Mouse (Mus musculus) MEL (cell line): ENCODE results near the gene Usp15. TPM values are rescaled to one million over a fixed set of nuclear protein-coding genes. Genes with fewer than 3 reads are reported as not detected.

Experiments used
- DNase-seq: peaks from one replicate; pipeline ENCODE4 v3.0.0; 2011; ENCODE audit warnings: low read depth, low spot score
- H3K27ac ChIP-seq: 2 replicates; pipeline ENCODE4 v1.5.1; 2012; ENCODE audit warnings: low read depth, mild to moderate bottlenecking, control low read depth, low read length, moderate library complexity; ENCODE audit not compliant: control insufficient read depth
- H3K27me3 ChIP-seq, 2 experiments: fragments of 150-350 bp in 1 of 2; sonication (generic) in 1 of 2; 2 replicates each; pipeline ENCODE4 v1.6.1; 2012; ENCODE audit warnings: low read length in 2 of 2, mild to moderate bottlenecking in 2 of 2, improper control_type of control experiment in 1 of 2, moderate library complexity in 1 of 2; ENCODE audit not compliant: insufficient read depth in 2 of 2, control insufficient read depth in 1 of 2
- H3K36me3 ChIP-seq, 2 experiments: 2 replicates each; pipeline ENCODE4 v1.6.1; 2012 to 2014; ENCODE audit warnings: low read length in 2 of 2, improper control_type of control experiment in 1 of 2, inconsistent platforms in 1 of 2, mild to moderate bottlenecking in 1 of 2; ENCODE audit not compliant: insufficient read depth in 2 of 2, control insufficient read depth in 1 of 2
- H3K4me1 ChIP-seq, 2 experiments: fragments of 150-350 bp in 1 of 2; sonication (generic) in 1 of 2; 2 replicates each; pipeline ENCODE4 v1.6.1; 2012; ENCODE audit warnings: low read length in 2 of 2, improper control_type of control experiment in 1 of 2, mild to moderate bottlenecking in 1 of 2; ENCODE audit not compliant: insufficient read depth in 2 of 2, control insufficient read depth in 1 of 2
- H3K4me3 ChIP-seq, 2 experiments: fragments of 150-350 bp in 1 of 2; sonication (generic) in 1 of 2; 2 replicates each; pipeline ENCODE4 v1.5.1; 2012; ENCODE audit warnings: low read depth in 2 of 2, low read length in 2 of 2, mild to moderate bottlenecking in 2 of 2, moderate library complexity in 2 of 2, control low read depth in 1 of 2, improper control_type of control experiment in 1 of 2; ENCODE audit not compliant: control insufficient read depth in 1 of 2, insufficient read depth in 1 of 2
- H3K79me2 ChIP-seq: 2 replicates; pipeline ENCODE4 v1.6.1; 2012; ENCODE audit warnings: mild to moderate bottlenecking, low read length, moderate library complexity; ENCODE audit not compliant: control insufficient read depth, poor library complexity, insufficient read depth
- H3K9ac ChIP-seq: 2 replicates; pipeline ENCODE4 v1.6.1; 2012; ENCODE audit warnings: low read depth, mild to moderate bottlenecking, control low read depth, low read length, moderate library complexity; ENCODE audit not compliant: control insufficient read depth, poor library complexity, severe bottlenecking
- H3K9me3 ChIP-seq: fragments of 150-350 bp; sonication (generic); replicated peaks from 2 replicates; pipeline ENCODE4 v1.6.1; 2012; ENCODE audit warnings: mild to moderate bottlenecking, low read length, improper control_type of control experiment, moderate library complexity; ENCODE audit not compliant: insufficient read depth
- BHLHE40 ChIP-seq: IDR thresholded peaks from 2 replicates; pipeline ENCODE4 v1.6.1; 2012; ENCODE audit warnings: low read depth, mild to moderate bottlenecking, inconsistent platforms, low read length, improper control_type of control experiment, borderline replicate concordance
- CHD2 ChIP-seq: IDR thresholded peaks from 2 replicates; pipeline ENCODE4 v1.6.1; 2011; ENCODE audit warnings: low read length, improper control_type of control experiment
- CTCF ChIP-seq, 3 experiments: IDR thresholded peaks in 2 of 3; conservative IDR thresholded peaks in 1 of 3; 2 replicates each; pipeline ENCODE4 v1.5.1; 2011 to 2012; ENCODE audit warnings: low read length in 3 of 3, low read depth in 2 of 3, mild to moderate bottlenecking in 2 of 3, improper control_type of control experiment in 1 of 3, inconsistent platforms in 1 of 3, mixed read lengths in 1 of 3, moderate library complexity in 1 of 3; ENCODE audit not compliant: control insufficient read depth in 1 of 3, insufficient read depth in 1 of 3, poor library complexity in 1 of 3, severe bottlenecking in 1 of 3
- E2F4 ChIP-seq: IDR thresholded peaks from 2 replicates; pipeline ENCODE4 v1.6.1; 2011; ENCODE audit warnings: low read depth, low read length, improper control_type of control experiment, borderline replicate concordance
- ELF1 ChIP-seq: IDR thresholded peaks from 2 replicates; pipeline ENCODE4 v1.6.1; 2014; ENCODE audit warnings: low read depth, mild to moderate bottlenecking, inconsistent platforms, low read length, improper control_type of control experiment, moderate library complexity
- ETS1 ChIP-seq: IDR thresholded peaks from 2 replicates; pipeline ENCODE4 v1.6.1; 2012; ENCODE audit warnings: low read depth, mild to moderate bottlenecking, inconsistent platforms, low read length, improper control_type of control experiment, moderate library complexity
- GABPA ChIP-seq: IDR thresholded peaks from 2 replicates; pipeline ENCODE4 v1.6.1; 2012; ENCODE audit warnings: low read depth, mild to moderate bottlenecking, inconsistent platforms, low read length, improper control_type of control experiment, moderate library complexity
- GATA1 ChIP-seq: IDR thresholded peaks from 2 replicates; pipeline ENCODE4 v1.6.1; 2011; ENCODE audit warnings: low read depth, low read length, improper control_type of control experiment
- HCFC1 ChIP-seq: IDR thresholded peaks from 2 replicates; pipeline ENCODE4 v1.6.1; 2012; ENCODE audit warnings: low read depth, mild to moderate bottlenecking, inconsistent platforms, low read length, improper control_type of control experiment, moderate library complexity
- JUND ChIP-seq: IDR thresholded peaks from 2 replicates; pipeline ENCODE4 v1.6.1; 2011; ENCODE audit warnings: low read depth, mild to moderate bottlenecking, improper control_type of control experiment, low read length
- MAX ChIP-seq: IDR thresholded peaks from 2 replicates; pipeline ENCODE4 v1.6.1; 2011; ENCODE audit warnings: low read length, improper control_type of control experiment
- MEF2A ChIP-seq: IDR thresholded peaks from 2 replicates; pipeline ENCODE4 v1.6.1; 2014; ENCODE audit warnings: low read depth, mild to moderate bottlenecking, inconsistent platforms, low read length, improper control_type of control experiment; ENCODE audit not compliant: poor library complexity, insufficient replicate concordance, severe bottlenecking; ENCODE audit errors: extremely low read depth
- MXI1 ChIP-seq: IDR thresholded peaks from 2 replicates; pipeline ENCODE4 v1.6.1; 2011; ENCODE audit warnings: mild to moderate bottlenecking, low read depth, low read length, improper control_type of control experiment
- MYC ChIP-seq: IDR thresholded peaks from 2 replicates; pipeline ENCODE4 v1.6.1; 2011; ENCODE audit warnings: low read depth, mild to moderate bottlenecking, low read length, improper control_type of control experiment, moderate library complexity
- NELFE ChIP-seq: IDR thresholded peaks from 2 replicates; pipeline ENCODE4 v1.6.1; 2011; ENCODE audit warnings: low read depth, low read length, improper control_type of control experiment
- NRF1 ChIP-seq: IDR thresholded peaks from 2 replicates; pipeline ENCODE4 v1.6.1; 2014; ENCODE audit warnings: low read depth, mild to moderate bottlenecking, inconsistent platforms, low read length, improper control_type of control experiment, moderate library complexity; ENCODE audit not compliant: poor library complexity, insufficient read depth, severe bottlenecking
- POLR2A ChIP-seq, 2 experiments: IDR thresholded peaks; 2 replicates each; pipeline ENCODE4 v1.6.1; 2011 to 2012; ENCODE audit warnings: low read length in 2 of 2, mild to moderate bottlenecking in 2 of 2, control low read depth in 1 of 2, improper control_type of control experiment in 1 of 2, low read depth in 1 of 2, moderate library complexity in 1 of 2; ENCODE audit not compliant: control insufficient read depth in 1 of 2, insufficient read depth in 1 of 2, poor library complexity in 1 of 2
- POLR2AphosphoS2 ChIP-seq: IDR thresholded peaks from 2 replicates; pipeline ENCODE4 v1.6.1; 2011; ENCODE audit warnings: low read length, improper control_type of control experiment
- RAD21 ChIP-seq: IDR thresholded peaks from 2 replicates; pipeline ENCODE4 v1.6.1; 2011; ENCODE audit warnings: mild to moderate bottlenecking, low read depth, low read length, improper control_type of control experiment
- RCOR1 ChIP-seq: IDR thresholded peaks from 2 replicates; pipeline ENCODE4 v1.6.1; 2012; ENCODE audit warnings: low read depth, mild to moderate bottlenecking, inconsistent platforms, low read length, improper control_type of control experiment
- SIN3A ChIP-seq: IDR thresholded peaks from 2 replicates; pipeline ENCODE4 v1.6.1; 2012; ENCODE audit warnings: low read length, improper control_type of control experiment, inconsistent platforms
- TBP ChIP-seq: IDR thresholded peaks from 2 replicates; pipeline ENCODE4 v1.8.0; 2011; ENCODE audit warnings: low read depth, low read length, improper control_type of control experiment
- UBTF ChIP-seq: IDR thresholded peaks from 2 replicates; pipeline ENCODE4 v1.6.1; 2012; ENCODE audit warnings: low read depth, mild to moderate bottlenecking, inconsistent platforms, low read length, improper control_type of control experiment, moderate library complexity, borderline replicate concordance; ENCODE audit not compliant: insufficient read depth
- ZC3H11A ChIP-seq: IDR thresholded peaks from 2 replicates; pipeline ENCODE4 v1.6.1; 2012; ENCODE audit warnings: low read depth, mild to moderate bottlenecking, inconsistent platforms, low read length, improper control_type of control experiment
- ZMIZ1 ChIP-seq: IDR thresholded peaks from 2 replicates; pipeline ENCODE4 v1.6.1; 2012; ENCODE audit warnings: low read depth, mild to moderate bottlenecking, inconsistent platforms, low read length, improper control_type of control experiment, moderate library complexity
- ZNF384 ChIP-seq: IDR thresholded peaks from 2 replicates; pipeline ENCODE4 v1.6.1; 2012; ENCODE audit warnings: low read depth, mild to moderate bottlenecking, inconsistent platforms, low read length, improper control_type of control experiment
- polyA plus RNA-seq, 2 experiments: library from polyadenylated mRNA; stranded (reverse) in 1 of 2; unstranded in 1 of 2; fragments of >175 nt in 1 of 2; fragments of >200 nt in 1 of 2; gene quantifications; 2 replicates each; pipeline versions ENCODE4 v1.2.1 to v1.2.4; 2012; ENCODE audit warnings: low replicate concordance in 2 of 2, low read depth in 1 of 2; ENCODE audit not compliant: insufficient read length in 2 of 2, insufficient read depth in 1 of 2, missing spikeins in 1 of 2
- total RNA-seq: library from RNA; depleted of rRNA; stranded (reverse); fragments of 300-350 nt; gene quantifications from 2 replicates; pipeline ENCODE4 v1.2.3, GENCODE M21; 2012

The Usp15 gene
- total and polyA plus RNA-seq, 3 experiments = 98.2 to 150 (median 117) TPM

GRCm38 (mm10) chr10:123182391-123182790, 14.4 kb downstream of the Usp15 start:
- H3K4me1 ChIP-seq = peaks cover 19% of the 10 kb centered on the region in 2 experiments
- peaks cover 27 to 29% of the 10 kb centered on the region in 2 experiments for H3K36me3 ChIP-seq
- no peak overlapping the region for H3K9ac ChIP-seq
- 0 out of 2 replicates have a peak overlapping the region, but pooled peaks have one; percentile 19 for H3K27ac ChIP-seq
- no peak overlapping the region for H3K4me3 ChIP-seq
- no peaks in the 10 kb centered on the region for H3K9me3 ChIP-seq
- DNase-seq = peak; percentile 52
- TF ChIP-seq MYC (no peak), TBP (0 out of 2 replicates have a peak, but pooled peaks have one; percentile 31), ZC3H11A (no peak), ELF1 (no peak), POLR2AphosphoS2 (no peak)
- H3K27me3 ChIP-seq = no peaks in the 10 kb centered on the region
- peaks cover 42% of the 10 kb centered on the region for H3K79me2 ChIP-seq

DNA sequence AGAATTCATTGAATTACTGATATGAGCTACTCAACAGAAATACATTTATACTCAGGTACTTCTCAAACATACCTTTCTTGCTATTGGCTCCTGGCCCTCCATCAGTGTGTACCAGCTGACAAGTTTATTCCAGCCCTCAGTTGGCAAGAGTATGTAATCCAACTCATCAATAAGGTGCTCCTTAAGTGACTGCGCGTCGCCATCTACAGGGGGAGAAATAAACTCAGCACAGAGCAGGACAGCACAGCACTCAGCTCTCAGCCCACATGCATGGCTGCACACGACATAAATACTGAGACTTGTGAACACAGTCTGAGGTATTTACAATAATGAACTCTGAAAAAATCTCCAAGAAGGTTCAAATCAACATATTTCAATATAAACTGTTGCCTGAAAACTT, 21.0 kb downstream of the Usp15 start:
- H3K27me3 ChIP-seq = no peaks in the 10 kb centered on the region
- no peak overlapping the region for H3K4me3 ChIP-seq
- TF ChIP-seq CTCF (IDR thresholded peaks at IDR 0.05 in 2 of 3, conservative IDR thresholded peaks at IDR 0.05 in 1 of 3; ENCODE audit: control insufficient read depth in 1 of 3, insufficient read depth in 1 of 3, low read depth in 2 of 3, low read length in 3 of 3, poor library complexity in 1 of 3, severe bottlenecking in 1 of 3) = peak; percentile 38 to 47 (median 38)
- TF ChIP-seq RAD21 = peak; percentile 3
- no peak for TF ChIP-seq MXI1
- TF ChIP-seq ZC3H11A = no peak
- no peak for TF ChIP-seq ETS1
- no peak for TF ChIP-seq CHD2
- no peak for TF ChIP-seq HCFC1
- H3K9me3 ChIP-seq = no peaks in the 10 kb centered on the region
- H3K9ac ChIP-seq = no peak overlapping the region
- no peak overlapping the region for H3K27ac ChIP-seq
- H3K79me2 ChIP-seq = peaks cover 4% of the 10 kb centered on the region; the same call in 1 of the 2 replicates
- no peaks in the 10 kb centered on the region for H3K4me1 ChIP-seq
- H3K36me3 ChIP-seq = peaks cover 0 to 54% of the 10 kb centered on the region in 2 experiments; a peak in 3 of 4 replicates
- DNase-seq = peak; percentile 54

DNA sequence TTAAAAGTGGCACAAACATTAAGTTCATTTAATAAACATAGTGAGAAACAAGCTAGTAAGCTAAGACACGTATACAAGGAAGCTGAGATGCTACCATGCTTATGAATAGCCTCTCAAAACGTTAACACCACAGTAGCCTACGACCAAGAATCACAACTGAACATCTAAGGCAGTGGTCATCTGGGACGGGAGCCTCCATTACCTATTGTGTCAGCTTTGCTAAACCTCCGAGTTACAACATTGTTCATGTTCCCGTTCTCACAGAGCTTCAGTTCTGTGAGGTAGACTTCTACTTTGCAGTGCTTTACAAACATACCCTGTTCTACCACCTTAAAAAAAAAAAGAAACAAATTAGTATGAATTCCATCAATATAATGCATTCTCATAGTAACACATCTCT, 25.9 kb downstream of the Usp15 start:
- DNase-seq = no peak
- no peaks in the 10 kb centered on the region for H3K9me3 ChIP-seq
- H3K27me3 ChIP-seq = no peaks in the 10 kb centered on the region
- TF ChIP-seq BHLHE40 (no peak), POLR2AphosphoS2 (no peak), CTCF (IDR thresholded peaks at IDR 0.05 in 2 of 3, conservative IDR thresholded peaks at IDR 0.05 in 1 of 3; ENCODE audit: control insufficient read depth in 1 of 3, insufficient read depth in 1 of 3, low read depth in 2 of 3, low read length in 3 of 3, poor library complexity in 1 of 3, severe bottlenecking in 1 of 3) (no peak), GATA1 (no peak), UBTF (no peak), ZC3H11A (no peak), JUND (no peak), RCOR1 (no peak), NRF1 (no peak), MEF2A (no peak), MAX (no peak), E2F4 (no peak), ZNF384 (no peak), GABPA (no peak), POLR2A (IDR thresholded peaks at IDR 0.05; ENCODE audit: control insufficient read depth in 1 of 2, insufficient read depth in 1 of 2, low read depth in 1 of 2, low read length in 2 of 2, poor library complexity in 1 of 2) (no peak), ETS1 (no peak), NELFE (no peak), ZMIZ1 (no peak), SIN3A (no peak)
- no peaks in the 10 kb centered on the region for H3K4me1 ChIP-seq
- H3K27ac ChIP-seq = no peak overlapping the region
- no peak overlapping the region for H3K9ac ChIP-seq
- no peak overlapping the region for H3K4me3 ChIP-seq
- H3K36me3 ChIP-seq = peaks cover 0 to 50% of the 10 kb centered on the region in 2 experiments; a peak in 2 of 4 replicates
- H3K79me2 ChIP-seq = no peaks in the 10 kb centered on the region; the same call in 1 of the 2 replicates
